Mouse (Mus musculus) stomach, embryonic 14.5 days (tissue): Measurements from ENCODE around the gene Tha1. TPM values are rescaled to one million over a fixed set of nuclear protein-coding genes. Genes with fewer than 3 reads are reported as not detected.

Experiments
- ATAC-seq: fragments of 200-750 bp; cut with Nextera tagmentation; 2 replicates; pipeline ENCODE4 v1.8.0; 2017; ENCODE audit warnings: low read depth, moderate TSS enrichment; ENCODE audit not compliant: insufficient number of reproducible peaks, insufficient read depth, low FRiP score
- H3K27ac ChIP-seq: fragments of 300-500 bp; sonication (generic); 2 replicates; pipeline ENCODE4 v1.5.1; 2014; ENCODE audit warnings: mild to moderate bottlenecking, low read length, moderate library complexity, mixed read lengths
- H3K27me3 ChIP-seq: fragments of 300-500 bp; sonication (generic); 2 replicates; pipeline ENCODE4 v1.6.1; 2014; ENCODE audit warnings: low read length, control low read depth, mixed read lengths; ENCODE audit not compliant: control insufficient read depth, insufficient read depth
- H3K36me3 ChIP-seq: fragments of 300-500 bp; sonication (generic); 2 replicates; pipeline ENCODE4 v1.6.1; 2014; ENCODE audit warnings: mild to moderate bottlenecking, control low read depth, low read length, moderate library complexity, mixed read lengths; ENCODE audit not compliant: control insufficient read depth, insufficient read depth
- H3K4me1 ChIP-seq: fragments of 300-500 bp; sonication (generic); 2 replicates; pipeline ENCODE4 v1.6.1; 2014; ENCODE audit warnings: low read length, control low read depth, mixed read lengths; ENCODE audit not compliant: control insufficient read depth, insufficient read depth
- H3K4me2 ChIP-seq: fragments of 300-500 bp; sonication (generic); replicated peaks from 2 replicates; pipeline ENCODE4 v1.6.1; 2014; ENCODE audit warnings: low read depth, low read length, control low read depth
- H3K4me3 ChIP-seq: fragments of 300-500 bp; sonication (generic); 2 replicates; pipeline ENCODE4 v1.5.1; 2014; ENCODE audit warnings: low read depth, low read length, control low read depth
- H3K9ac ChIP-seq: fragments of 300-500 bp; sonication (generic); replicated peaks from 2 replicates; pipeline ENCODE4 v1.6.1; 2014; ENCODE audit warnings: low read depth, mild to moderate bottlenecking, control low read depth, low read length, moderate library complexity, mixed read lengths
- H3K9me3 ChIP-seq: fragments of 300-500 bp; sonication (generic); 2 replicates; pipeline ENCODE4 v1.6.1; 2016; ENCODE audit warnings: low read depth, low read length, control low read depth; ENCODE audit not compliant: control insufficient read depth
- WGBS: fragments of 180-500 bp; shearing (Covaris S2); extraction: QIAGEN DNeasy Blood & Tissue Kit; methylation state at CpG from one replicate; pipeline ENCODE4 v1.1.7; 2014; 5-methylcytosine and 5-hydroxymethylcytosine counted together
- polyA plus RNA-seq: library from polyadenylated mRNA; unstranded; fragments of >200 nt; fragmentation: Nextera tagmentation; extraction: Ambion mirVana; gene quantifications from 2 replicates; pipeline ENCODE4 v1.2.1, GENCODE M21; 2014

Tha1 gene
- polyA plus RNA-seq, 1 experiment from 2014 or later, result 6.4 TPM

- peak; percentile 55; the same call in 1 of the 2 replicates for ATAC-seq
- no peaks in the 10 kb centered on the region for H3K27me3 ChIP-seq
- WGBS, result 18% methylated on average over 23 of the region's 23 CpGs
Observed at GRCm38 (mm10) chr11:117824060-117824969, 49.0 kb downstream of the Tha1 start.

GRCm38 (mm10) chr11:117823411-117823810 is 49.9 kb downstream of the Tha1 start:
- H3K27ac ChIP-seq, result peak overlapping the region; percentile 39; the same call in 1 of the 2 replicates
- H3K9me3 ChIP-seq, result no peaks in the 10 kb centered on the region
- no peak for ATAC-seq
- WGBS, result 86% methylated on average over 6 of the region's 6 CpGs
- H3K36me3 ChIP-seq, result peaks cover 30% of the 10 kb centered on the region; the same call in 1 of the 2 replicates
- H3K4me3 ChIP-seq, result no peak overlapping the region
- H3K27me3 ChIP-seq, result no peaks in the 10 kb centered on the region
- H3K4me1 ChIP-seq, result peaks cover 46% of the 10 kb centered on the region
- no peak overlapping the region for H3K9ac ChIP-seq
- H3K4me2 ChIP-seq, result peak overlapping the region; percentile 85; the same call in 1 of the 2 replicates

More at GRCm38 (mm10) chr11:117824060-117824969, 49.0 kb downstream of the Tha1 start:
- Histone ChIP-seq H3K9me3 (no peaks in the 10 kb centered on the region), H3K9ac (peak overlapping the region; percentile 74; the same call in 1 of the 2 replicates), H3K36me3 (peaks cover 22% of the 10 kb centered on the region; the same call in 1 of the 2 replicates), H3K4me2 (peak overlapping the region; percentile 85), H3K4me1 (peaks cover 55% of the 10 kb centered on the region), H3K27ac (peak overlapping the region; percentile 95; the same call in 1 of the 2 replicates), H3K4me3 (peak overlapping the region; percentile 64)

GRCm38 (mm10) chr11:117822728-117823241 is 50.5 kb downstream of the Tha1 start:
- WGBS, result 57% methylated on average over 7 of the region's 7 CpGs
- Histone ChIP-seq H3K4me2 (no peak overlapping the region), H3K36me3 (peaks cover 34% of the 10 kb centered on the region; the same call in 1 of the 2 replicates), H3K9ac (no peak overlapping the region), H3K27me3 (no peaks in the 10 kb centered on the region), H3K9me3 (no peaks in the 10 kb centered on the region), H3K4me1 (peaks cover 42% of the 10 kb centered on the region), H3K27ac (peak overlapping the region; percentile 39; the same call in 1 of the 2 replicates), H3K4me3 (no peak overlapping the region)
- ATAC-seq, result no peak

- Histone ChIP-seq H3K36me3 (peaks cover 37% of the 10 kb centered on the region), H3K27ac (no peak overlapping the region)
- 88% methylated on average over 9 of the region's 9 CpGs for WGBS
Observed at GRCm38 (mm10) chr11:117821868-117822267, 51.4 kb downstream of the Tha1 start.

GRCm38 (mm10) chr11:117820173-117820572 is 53.1 kb downstream of the Tha1 start:
- H3K36me3 ChIP-seq, result peaks cover 49% of the 10 kb centered on the region
- no peak for ATAC-seq

More at GRCm38 (mm10) chr11:117821868-117822267, 51.4 kb downstream of the Tha1 start:
- Histone ChIP-seq H3K9ac (no peak overlapping the region), H3K27me3 (no peaks in the 10 kb centered on the region), H3K4me3 (no peak overlapping the region), H3K9me3 (no peaks in the 10 kb centered on the region), H3K4me1 (peaks cover 32% of the 10 kb centered on the region), H3K4me2 (no peak overlapping the region)
- no peak for ATAC-seq

GRCm38 (mm10) chr11:117819095-117819494 is 54.2 kb downstream of the Tha1 start:
- ATAC-seq, result no peak
- Histone ChIP-seq H3K27ac (no peak overlapping the region), H3K27me3 (no peaks in the 10 kb centered on the region), H3K4me3 (no peak overlapping the region), H3K9me3 (no peaks in the 10 kb centered on the region), H3K36me3 (peaks cover 56% of the 10 kb centered on the region), H3K4me1 (peaks cover 15% of the 10 kb centered on the region), H3K4me2 (no peak overlapping the region), H3K9ac (no peak overlapping the region)
- 85% methylated on average over 8 of the region's 8 CpGs for WGBS

More at GRCm38 (mm10) chr11:117820173-117820572, 53.1 kb downstream of the Tha1 start:
- H3K27me3 ChIP-seq, result no peaks in the 10 kb centered on the region
- no peak overlapping the region for H3K9ac ChIP-seq
- H3K27ac ChIP-seq, result no peak overlapping the region
- H3K4me2 ChIP-seq, result no peak overlapping the region
- no peak overlapping the region for H3K4me3 ChIP-seq
- H3K9me3 ChIP-seq, result no peaks in the 10 kb centered on the region
- 89% methylated on average over 7 of the region's 7 CpGs for WGBS
- H3K4me1 ChIP-seq, result peaks cover 23% of the 10 kb centered on the region

Other genes with a start within 250 kb of the Tha1 start
- 15.5 TPM in 2 replicates for gene Tnrc6c, start 219.2 kb downstream of the Tha1 start, polyA plus RNA-seq
- gene Tmc8, start 91.4 kb downstream of the Tha1 start, polyA plus RNA-seq, result 1.7 and 3.1 TPM in 2 replicates
- 23.0 and 24.3 TPM in 2 replicates for gene Tmc6, start 91.3 kb downstream of the Tha1 start, polyA plus RNA-seq
- 0.23 TPM in 1 of 2 replicates, not detected in the other for gene 6030468B19Rik, start 75.8 kb downstream of the Tha1 start, polyA plus RNA-seq
- 1.1 TPM in 1 of 2 replicates, not detected in the other for gene Gm20708, start 63.8 kb downstream of the Tha1 start, polyA plus RNA-seq
- gene Syngr2, start 63.8 kb downstream of the Tha1 start, polyA plus RNA-seq, result 101 and 115 TPM in 2 replicates
- gene Afmid, start 47.6 kb downstream of the Tha1 start, polyA plus RNA-seq, result 6.4 and 7.1 TPM in 2 replicates
- 133 and 149 TPM in 2 replicates for gene Tk1, start 47.4 kb downstream of the Tha1 start, polyA plus RNA-seq
- gene Birc5, start 24.2 kb downstream of the Tha1 start, polyA plus RNA-seq, result 287 and 307 TPM in 2 replicates
- gene Tmem235, start 12.7 kb downstream of the Tha1 start, polyA plus RNA-seq, result not detected in 2 replicates
- gene Socs3, start 96.6 kb upstream of the Tha1 start, polyA plus RNA-seq, result 9.2 and 11.5 TPM in 2 replicates
- 30.6 and 30.8 TPM in 2 replicates for gene Pgs1, start 112.8 kb upstream of the Tha1 start, polyA plus RNA-seq